Mouse (Mus musculus): ENCODE results near the gene Gucy1a1. TPM values are rescaled to one million over a fixed set of nuclear protein-coding genes. Genes with fewer than 3 reads are reported as not detected.

The Gucy1a1 gene
- polyA plus RNA-seq, 1 experiment = not detected

GRCm38 (mm10) chr3:82145978-82146377 is 389 bp upstream of the Gucy1a1 start:
- TF ChIP-seq CTCF (IDR thresholded peaks at IDR 0.05; ENCODE audit: insufficient read depth, low read depth, low read length) = no peak
- TF ChIP-seq POLR2A (IDR thresholded peaks at IDR 0.05; ENCODE audit: insufficient read depth, low read depth, low read length) = no peak
- Histone ChIP-seq H3K27ac (ENCODE audit: insufficient read depth, low read depth, low read length) (no peak overlapping the region), H3K4me3 (ENCODE audit: insufficient read depth, low read depth, low read length) (peak overlapping the region; percentile 92), H3K4me1 (ENCODE audit: control insufficient read depth, insufficient read depth, low read length) (peaks cover 6% of the 10 kb centered on the region; the same call in 1 of the 2 replicates)

- WGBS = 7% methylated on average over 14 of the region's 14 CpGs
- peak overlapping the region; percentile 92 for H3K4me3 ChIP-seq (ENCODE audit: insufficient read depth, low read depth, low read length)
- H3K4me1 ChIP-seq (ENCODE audit: control insufficient read depth, insufficient read depth, low read length) = peaks cover 6% of the 10 kb centered on the region; the same call in 1 of the 2 replicates
- peak overlapping the region; percentile 86 for H3K27ac ChIP-seq (ENCODE audit: insufficient read depth, low read depth, low read length)
- no peak for TF ChIP-seq POLR2A (IDR thresholded peaks at IDR 0.05; ENCODE audit: insufficient read depth, low read depth, low read length)
- no peak for TF ChIP-seq CTCF (IDR thresholded peaks at IDR 0.05; ENCODE audit: insufficient read depth, low read depth, low read length)
Observed at GRCm38 (mm10) chr3:82144725-82145125, 864 bp downstream of the Gucy1a1 start.

GRCm38 (mm10) chr3:82140781-82141180 is 4.8 kb downstream of the Gucy1a1 start:
- no peak for TF ChIP-seq POLR2A (IDR thresholded peaks at IDR 0.05; ENCODE audit: insufficient read depth, low read depth, low read length)
- no peak for TF ChIP-seq CTCF (IDR thresholded peaks at IDR 0.05; ENCODE audit: insufficient read depth, low read depth, low read length)
- WGBS = 67% methylated on average over 5 of the region's 5 CpGs
- H3K27ac ChIP-seq (ENCODE audit: insufficient read depth, low read depth, low read length) = no peak overlapping the region
- peaks cover 6% of the 10 kb centered on the region; the same call in 1 of the 2 replicates for H3K4me1 ChIP-seq (ENCODE audit: control insufficient read depth, insufficient read depth, low read length)
- no peak overlapping the region for H3K4me3 ChIP-seq (ENCODE audit: insufficient read depth, low read depth, low read length)

- H3K4me3 ChIP-seq (ENCODE audit: insufficient read depth, low read depth, low read length) = no peak overlapping the region
- H3K27ac ChIP-seq (ENCODE audit: insufficient read depth, low read depth, low read length) = 0 out of 2 replicates have a peak overlapping the region, but pooled peaks have one; percentile 29
- no peaks in the 10 kb centered on the region for H3K4me1 ChIP-seq (ENCODE audit: control insufficient read depth, insufficient read depth, low read length)
- WGBS = 55% methylated on average over 13 of the region's 13 CpGs
- no peak for TF ChIP-seq POLR2A (IDR thresholded peaks at IDR 0.05; ENCODE audit: insufficient read depth, low read depth, low read length)
- no peak for TF ChIP-seq CTCF (IDR thresholded peaks at IDR 0.05; ENCODE audit: insufficient read depth, low read depth, low read length)
Observed at GRCm38 (mm10) chr3:82138002-82138667, 7.5 kb downstream of the Gucy1a1 start.

- Histone ChIP-seq H3K4me1 (ENCODE audit: control insufficient read depth, insufficient read depth, low read length) (no peaks in the 10 kb centered on the region), H3K4me3 (ENCODE audit: insufficient read depth, low read depth, low read length) (no peak overlapping the region), H3K27ac (ENCODE audit: insufficient read depth, low read depth, low read length) (no peak overlapping the region)
- 50% methylated on average over 1 of the region's 1 CpGs for WGBS
- TF ChIP-seq POLR2A (IDR thresholded peaks at IDR 0.05; ENCODE audit: insufficient read depth, low read depth, low read length) (no peak), CTCF (IDR thresholded peaks at IDR 0.05; ENCODE audit: insufficient read depth, low read depth, low read length) (no peak)
Observed at GRCm38 (mm10) chr3:82135483-82135882, 10.1 kb downstream of the Gucy1a1 start.

GRCm38 (mm10) chr3:82129258-82129657 is 16.3 kb downstream of the Gucy1a1 start:
- no peak for TF ChIP-seq CTCF (IDR thresholded peaks at IDR 0.05; ENCODE audit: insufficient read depth, low read depth, low read length)
- TF ChIP-seq POLR2A (IDR thresholded peaks at IDR 0.05; ENCODE audit: insufficient read depth, low read depth, low read length) = no peak
- Histone ChIP-seq H3K4me3 (ENCODE audit: insufficient read depth, low read depth, low read length) (no peak overlapping the region), H3K4me1 (ENCODE audit: control insufficient read depth, insufficient read depth, low read length) (no peaks in the 10 kb centered on the region), H3K27ac (ENCODE audit: insufficient read depth, low read depth, low read length) (no peak overlapping the region)
- 61% methylated on average over 1 of the region's 1 CpGs for WGBS

- Histone ChIP-seq H3K4me1 (ENCODE audit: control insufficient read depth, insufficient read depth, low read length) (no peaks in the 10 kb centered on the region), H3K4me3 (ENCODE audit: insufficient read depth, low read depth, low read length) (no peak overlapping the region), H3K27ac (ENCODE audit: insufficient read depth, low read depth, low read length) (no peak overlapping the region)
- WGBS = 69% methylated on average over 1 of the region's 1 CpGs
- TF ChIP-seq POLR2A (IDR thresholded peaks at IDR 0.05; ENCODE audit: insufficient read depth, low read depth, low read length) = no peak
- TF ChIP-seq CTCF (IDR thresholded peaks at IDR 0.05; ENCODE audit: insufficient read depth, low read depth, low read length) = no peak
Observed at GRCm38 (mm10) chr3:82124567-82124966, 21.0 kb downstream of the Gucy1a1 start.

- H3K27ac ChIP-seq (ENCODE audit: insufficient read depth, low read depth, low read length) = no peak overlapping the region
- H3K4me1 ChIP-seq (ENCODE audit: control insufficient read depth, insufficient read depth, low read length) = no peaks in the 10 kb centered on the region
- WGBS = 92% methylated on average over 1 of the region's 1 CpGs
- TF ChIP-seq POLR2A (IDR thresholded peaks at IDR 0.05; ENCODE audit: insufficient read depth, low read depth, low read length) (no peak), CTCF (IDR thresholded peaks at IDR 0.05; ENCODE audit: insufficient read depth, low read depth, low read length) (no peak)
- H3K4me3 ChIP-seq (ENCODE audit: insufficient read depth, low read depth, low read length) = no peak overlapping the region
Observed at GRCm38 (mm10) chr3:82118916-82119315, 26.7 kb downstream of the Gucy1a1 start.

GRCm38 (mm10) chr3:82112439-82112838 is 33.1 kb downstream of the Gucy1a1 start:
- 65% methylated on average over 2 of the region's 2 CpGs for WGBS
- no peak for TF ChIP-seq POLR2A (IDR thresholded peaks at IDR 0.05; ENCODE audit: insufficient read depth, low read depth, low read length)
- TF ChIP-seq CTCF (IDR thresholded peaks at IDR 0.05; ENCODE audit: insufficient read depth, low read depth, low read length) = no peak
- no peaks in the 10 kb centered on the region; the same call in 1 of the 2 replicates for H3K4me1 ChIP-seq (ENCODE audit: control insufficient read depth, insufficient read depth, low read length)
- no peak overlapping the region for H3K4me3 ChIP-seq (ENCODE audit: insufficient read depth, low read depth, low read length)
- peak overlapping the region; percentile 44; the same call in 1 of the 2 replicates for H3K27ac ChIP-seq (ENCODE audit: insufficient read depth, low read depth, low read length)

Data from olfactory bulb, adult 2 months (tissue).